Mouse (Mus musculus) liver, postnatal 0 days (tissue): ENCODE measurements around the gene Msi2.

ENCODE experiments used
- CTCF ChIP-seq: sonication (generic); IDR thresholded peaks from 2 replicates; pipeline ENCODE4 v1.5.1; 2016; ENCODE audit warnings: antibody characterized with exemption, low read depth
- EP300 ChIP-seq: IDR thresholded peaks from 2 replicates; pipeline ENCODE4 v1.6.1; 2016; ENCODE audit warnings: antibody characterized with exemption, low read depth, mild to moderate bottlenecking

DNA sequence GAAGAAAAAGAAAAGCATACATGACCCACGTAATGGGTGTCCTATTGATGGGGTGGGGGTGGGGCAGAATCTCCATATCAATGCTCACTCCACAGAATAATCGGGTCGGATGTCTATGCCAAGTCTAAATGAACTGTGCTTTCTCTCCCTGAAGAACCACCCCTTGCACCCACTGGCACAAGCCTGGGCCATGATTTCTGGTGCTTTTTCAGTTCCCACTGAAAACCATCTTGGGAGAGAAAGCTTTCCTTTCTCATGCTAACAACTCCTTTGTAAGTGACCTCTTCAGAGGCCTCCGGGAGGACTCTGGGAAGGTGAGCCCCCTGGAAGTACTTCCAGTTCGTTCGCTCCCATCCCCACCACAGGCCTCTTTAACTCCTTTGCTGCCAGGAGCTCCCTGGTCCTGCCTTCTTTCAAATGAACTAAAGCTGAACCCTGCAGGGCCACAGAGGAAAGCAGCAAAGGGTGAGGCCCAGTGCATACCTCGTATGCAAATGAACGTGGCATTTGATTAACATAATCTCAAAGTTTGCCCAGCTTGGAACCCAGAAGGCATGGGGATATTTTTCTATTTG, 135.0 kb downstream of the Msi2 start:
- TF ChIP-seq EP300: no peak
- no peak for TF ChIP-seq CTCF
